Mouse (Mus musculus) lung, adult 2 months (tissue): ENCODE measurements around the gene Rbm39. TPM values are rescaled to one million over a fixed set of nuclear protein-coding genes. Genes with fewer than 3 reads are reported as not detected.
A peak's percentile ranks its signal among the peaks of the same experiment; 100 is the strongest.

Experiments used
- DNase-seq: peaks from one replicate; pipeline ENCODE4 v3.0.0; 2022
- H3K4me1 ChIP-seq: fragments of 200-500 bp; 2 replicates; pipeline ENCODE4 v1.6.1; 2011; ENCODE audit warnings: low read length; ENCODE audit not compliant: control insufficient read depth, insufficient read depth
- H3K4me3 ChIP-seq: fragments of 200-500 bp; replicated peaks from 2 replicates; pipeline ENCODE3; 2011; ENCODE audit warnings: low read depth, mild to moderate bottlenecking, control low read depth, low read length; ENCODE audit errors: extremely low read depth
- CTCF ChIP-seq: fragments of 200-500 bp; IDR thresholded peaks from 2 replicates; pipeline ENCODE4 v1.5.1; 2011; ENCODE audit warnings: mild to moderate bottlenecking, low read length, control low read depth; ENCODE audit not compliant: insufficient read depth
- POLR2A ChIP-seq: fragments of 200-500 bp; IDR thresholded peaks from 2 replicates; pipeline ENCODE4 v1.6.1; 2011; ENCODE audit warnings: low read depth, mild to moderate bottlenecking, control low read depth, low read length, borderline replicate concordance; ENCODE audit errors: extremely low read depth
- WGBS: fragments of 180-500 bp; shearing (Covaris S2); methylation state at CpG from one replicate; pipeline ENCODE4 v1.1.7; 2018; 5-methylcytosine and 5-hydroxymethylcytosine counted together
- polyA plus RNA-seq: library from polyadenylated mRNA; depleted of rRNA; stranded (reverse); fragments of >200 nt; gene quantifications from 2 replicates; pipeline ENCODE4 v1.2.3, GENCODE M21; 2012

Gene Rbm39
- polyA plus RNA-seq, 1 experiment, result 65.2 TPM

DNA sequence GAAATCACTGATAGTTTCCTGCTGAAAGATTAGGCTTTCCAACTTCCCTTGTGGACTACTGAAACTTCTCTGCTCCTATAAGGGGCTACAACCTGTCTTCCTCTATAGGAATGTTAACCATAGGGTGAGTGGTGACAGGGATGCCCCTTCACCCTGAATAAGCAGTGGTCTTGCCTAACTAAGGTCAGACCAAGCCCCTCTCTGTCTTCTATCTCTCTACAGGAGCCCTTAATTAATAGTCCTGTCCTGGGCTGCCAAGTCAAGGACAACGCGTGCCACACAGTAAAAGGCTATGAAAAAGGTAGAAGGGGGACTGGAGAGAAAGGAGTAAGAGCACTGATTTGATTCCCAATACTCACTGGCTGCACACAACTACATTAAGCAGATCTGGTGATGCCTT, 1.6 kb upstream of the Rbm39 start:
- H3K4me1 ChIP-seq, result peaks cover 17% of the 10 kb centered on the region
- no peak overlapping the region for H3K4me3 ChIP-seq
- TF ChIP-seq CTCF, result no peak
- TF ChIP-seq POLR2A, result no peak
- DNase-seq, result no peak
- 89% methylated on average over 2 of the region's 2 CpGs for WGBS

DNA sequence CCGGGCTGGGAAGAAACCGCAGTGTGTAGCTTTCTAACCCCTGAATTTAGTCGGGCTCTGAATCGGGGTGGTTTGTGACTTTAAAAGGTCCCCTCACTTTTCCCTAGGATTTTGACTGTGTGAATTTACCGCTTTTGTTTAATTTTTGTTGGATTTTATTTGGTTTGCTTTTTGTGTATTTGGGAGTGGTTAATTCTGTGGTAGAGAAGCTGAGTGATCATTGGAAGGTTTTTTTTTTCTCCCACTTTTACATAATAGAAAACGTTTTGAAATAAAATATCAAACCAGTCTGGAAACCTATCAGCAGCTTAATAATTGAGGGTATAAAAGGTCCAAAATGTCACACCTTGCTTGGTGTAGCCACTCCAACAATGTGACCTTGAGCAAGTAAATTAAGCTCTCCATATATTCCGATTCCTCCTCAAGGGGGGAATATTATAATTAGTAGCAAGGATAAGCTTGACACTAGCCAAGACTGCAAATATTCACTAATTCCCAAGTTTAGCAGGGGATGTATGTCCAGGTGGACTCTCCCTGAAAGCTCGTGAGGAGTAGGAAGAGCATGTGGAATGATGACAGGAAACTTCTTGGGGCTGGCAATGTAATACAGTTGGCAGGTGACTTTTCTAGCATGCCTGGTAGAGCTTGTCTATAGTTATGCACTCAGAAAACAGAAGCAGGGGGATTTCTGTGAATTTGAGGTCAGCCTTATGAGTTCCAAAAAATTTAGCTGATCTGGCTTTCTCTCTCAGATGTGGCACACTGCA, 969 bp upstream of the Rbm39 start:
- peak overlapping the region; percentile 77 for H3K4me3 ChIP-seq
- no peak for DNase-seq

GRCm38 (mm10) chr2:156179796-156180093, 293 bp downstream of the Rbm39 start:
- peak overlapping the region; percentile 98 for H3K4me3 ChIP-seq
- WGBS, result under 1% methylated on average over 41 of the region's 41 CpGs
- no peak for DNase-seq
- TF ChIP-seq CTCF (no peak), POLR2A (no peak)
- H3K4me1 ChIP-seq, result peaks cover 17% of the 10 kb centered on the region

More for the DNA sequence above, 969 bp upstream of the Rbm39 start:
- peaks cover 17% of the 10 kb centered on the region for H3K4me1 ChIP-seq
- TF ChIP-seq POLR2A, result no peak
- TF ChIP-seq CTCF, result no peak
- 7% methylated on average over 8 of the region's 8 CpGs for WGBS

DNA sequence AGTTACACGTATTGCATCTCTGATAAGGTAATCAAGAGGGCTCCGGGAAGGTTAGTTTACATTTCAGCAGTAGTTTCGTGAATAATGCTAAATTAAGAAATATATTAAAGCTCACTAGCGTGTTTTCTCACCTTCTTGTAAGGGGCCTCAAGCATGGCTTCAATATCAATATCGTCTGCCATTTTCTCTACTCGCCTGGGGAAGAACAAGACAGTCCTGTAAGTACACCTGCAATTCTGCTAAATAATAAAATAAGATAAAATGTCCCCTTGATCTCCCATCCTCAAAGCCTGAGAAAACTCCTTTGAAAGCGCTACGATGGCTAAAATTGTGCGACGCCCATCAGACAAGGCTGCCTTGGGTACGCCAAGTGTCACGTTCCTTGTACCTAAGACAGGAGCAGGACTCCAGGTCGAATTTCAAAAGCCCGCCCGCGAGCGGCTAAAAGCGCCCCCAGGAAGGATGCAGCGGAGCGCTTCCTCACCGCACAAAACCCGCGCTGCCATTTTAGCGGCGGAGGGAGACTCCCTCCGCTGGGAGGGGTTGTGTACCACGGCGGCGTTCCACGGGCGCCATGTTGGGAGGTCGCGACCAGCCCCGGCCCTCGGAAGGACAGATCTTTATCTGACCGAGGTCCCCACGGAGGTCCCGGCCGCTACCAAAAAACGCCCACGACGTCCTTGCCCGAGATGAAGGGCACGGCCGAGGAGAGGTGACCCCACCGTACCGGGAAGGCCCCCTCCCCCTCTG, 817 bp downstream of the Rbm39 start:
- DNase-seq, result peak; percentile 80
- H3K4me3 ChIP-seq, result peak overlapping the region; percentile 98
- no peak for TF ChIP-seq CTCF
- peak; percentile 67; the same call in 1 of the 2 replicates for TF ChIP-seq POLR2A
- H3K4me1 ChIP-seq, result peaks cover 17% of the 10 kb centered on the region
- under 1% methylated on average over 47 of the region's 47 CpGs for WGBS

GRCm38 (mm10) chr2:156177651-156178050, 2.4 kb downstream of the Rbm39 start:
- TF ChIP-seq POLR2A, result no peak
- no peak for TF ChIP-seq CTCF
- Histone ChIP-seq H3K4me1 (peaks cover 17% of the 10 kb centered on the region), H3K4me3 (no peak overlapping the region)
- 21% methylated on average over 7 of the region's 7 CpGs for WGBS
- no peak for DNase-seq

GRCm38 (mm10) chr2:156177079-156177478, 3.0 kb downstream of the Rbm39 start:
- Histone ChIP-seq H3K4me3 (peak overlapping the region; percentile 26), H3K4me1 (peaks cover 17% of the 10 kb centered on the region)
- no peak for DNase-seq
- TF ChIP-seq POLR2A (no peak), CTCF (no peak)
- WGBS, result 43% methylated on average over 6 of the region's 6 CpGs

- Histone ChIP-seq H3K4me1 (no peaks in the 10 kb centered on the region), H3K4me3 (no peak overlapping the region)
- 83% methylated on average over 5 of the region's 5 CpGs for WGBS
- TF ChIP-seq CTCF, result no peak
- TF ChIP-seq POLR2A, result no peak
- DNase-seq, result no peak
Observed at GRCm38 (mm10) chr2:156166557-156166956, 13.5 kb downstream of the Rbm39 start.

DNA sequence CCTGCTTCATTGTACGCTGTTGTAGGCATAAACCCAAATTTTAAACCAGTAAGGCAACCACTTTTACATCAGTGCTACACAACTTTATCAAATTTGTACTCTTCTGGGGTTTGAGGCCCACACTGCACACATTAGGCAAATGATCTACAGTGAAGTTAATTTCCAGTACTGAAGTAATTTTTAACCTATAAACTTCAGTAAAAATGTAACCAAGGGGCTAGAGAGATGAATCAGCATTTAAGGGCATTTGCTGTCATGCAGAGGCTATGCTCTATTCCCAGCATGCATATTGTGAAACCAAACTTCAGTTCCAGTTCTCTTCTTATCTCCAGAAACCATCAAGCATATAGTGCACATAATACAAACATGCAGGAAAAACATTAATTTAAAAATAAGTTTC, 14.6 kb downstream of the Rbm39 start:
- no peak for DNase-seq
- H3K4me1 ChIP-seq, result no peaks in the 10 kb centered on the region
- TF ChIP-seq CTCF, result no peak
- no peak for TF ChIP-seq POLR2A
- H3K4me3 ChIP-seq, result no peak overlapping the region
- 98% methylated on average over 1 of the region's 1 CpGs for whole genome bisulfite sequencing

DNA sequence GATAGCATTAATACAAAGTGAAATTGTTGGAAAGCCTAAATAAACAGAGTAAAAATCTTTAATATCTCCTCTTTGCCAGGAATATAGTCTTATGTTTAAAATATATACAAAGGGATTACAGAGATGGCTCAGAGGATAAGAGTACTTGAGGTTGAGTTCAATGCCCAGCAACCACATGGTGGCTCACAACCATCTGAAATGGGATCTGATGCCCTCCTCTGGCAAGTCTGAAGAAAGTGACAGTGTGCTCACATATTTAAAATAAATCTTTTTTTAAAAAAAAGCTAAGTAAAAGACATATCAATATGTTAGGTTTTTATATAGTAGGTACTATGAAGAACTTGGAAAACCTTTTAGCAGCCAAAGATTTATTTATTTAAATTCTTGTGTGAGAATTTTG, 28.5 kb downstream of the Rbm39 start:
- no peak for DNase-seq
- Histone ChIP-seq H3K4me3 (no peak overlapping the region), H3K4me1 (no peaks in the 10 kb centered on the region; the same call in 1 of the 2 replicates)
- TF ChIP-seq CTCF (no peak), POLR2A (no peak)

DNA sequence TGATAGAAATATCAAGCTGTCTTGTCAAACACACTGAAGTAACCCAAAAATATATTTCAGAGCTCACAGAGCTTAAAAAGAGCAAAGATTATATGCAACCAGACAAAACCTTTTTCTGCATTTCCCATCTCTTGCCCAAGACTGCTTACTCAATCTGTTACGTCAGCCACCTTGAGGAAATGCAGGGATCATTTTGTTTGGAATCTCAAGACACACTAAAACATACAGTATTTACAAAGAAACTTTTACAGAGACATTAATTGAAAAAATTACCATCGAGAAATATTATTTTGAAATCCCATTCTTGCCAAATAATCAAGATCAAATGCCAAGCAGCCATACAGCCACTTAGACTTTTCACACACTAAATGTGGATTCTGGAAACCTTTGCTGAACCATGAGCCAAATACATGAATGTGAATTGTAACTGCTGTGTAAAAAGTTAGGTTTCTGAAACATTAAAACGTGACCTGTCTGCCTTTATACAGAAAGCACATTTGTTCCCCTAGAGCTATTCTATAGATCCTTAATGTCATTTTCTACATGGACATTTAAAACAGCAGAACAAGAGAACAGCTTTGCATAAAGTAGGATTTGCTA, 32.6 kb downstream of the Rbm39 start:
- peaks cover 7% of the 10 kb centered on the region for H3K4me1 ChIP-seq
- TF ChIP-seq POLR2A, result no peak
- TF ChIP-seq CTCF, result no peak
- no peak for DNase-seq
- WGBS, result 70% methylated on average over 3 of the region's 3 CpGs
- no peak overlapping the region for H3K4me3 ChIP-seq
